Mouse (Mus musculus): Measurements from ENCODE around the gene Zfp664.

Zfp664 gene

DNA sequence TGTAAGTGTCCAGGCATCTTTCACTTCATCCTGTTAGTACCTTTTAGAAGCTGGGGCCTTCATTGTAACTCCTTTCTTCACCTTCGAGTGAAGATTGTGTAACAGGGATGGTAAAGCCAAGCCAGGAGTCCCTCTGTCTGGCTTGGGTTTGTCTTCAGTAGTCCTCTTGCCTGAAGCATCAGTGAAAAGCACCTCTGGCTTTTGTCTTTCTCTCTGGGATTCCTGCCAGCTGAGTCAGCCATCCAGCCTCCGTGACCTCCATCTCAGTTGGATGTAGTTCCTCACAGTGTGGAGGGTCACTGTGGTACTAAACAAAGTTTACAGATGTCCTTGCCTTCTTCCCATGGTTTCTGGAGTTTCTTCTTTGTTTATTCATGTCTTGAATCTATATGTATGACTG, 9.5 kb downstream of the Zfp664 start:
- no peak for DNase-seq (ENCODE audit: low read depth, low spot score)

DNA sequence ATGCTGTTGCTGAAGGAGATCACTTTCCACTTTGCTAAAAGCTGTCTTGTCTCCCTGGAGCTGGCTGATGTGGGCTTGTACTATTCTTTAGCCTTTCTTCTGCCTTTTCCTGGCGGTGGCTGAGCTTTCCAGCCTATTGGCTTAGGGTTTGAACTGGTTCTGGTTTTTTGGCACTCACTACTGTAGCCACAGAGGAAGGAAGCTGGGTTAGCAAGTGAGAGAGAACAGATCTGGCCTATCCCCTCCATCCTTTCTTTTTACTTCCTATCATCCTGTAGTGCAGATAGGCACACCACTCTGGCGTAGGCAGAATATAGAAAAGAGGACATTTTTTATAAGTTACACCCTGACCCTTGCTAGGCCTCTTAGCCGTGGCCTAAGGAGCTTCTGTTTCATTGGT, 10.6 kb downstream of the Zfp664 start:
- no peak for DNase-seq (ENCODE audit: low read depth, low spot score)

DNA sequence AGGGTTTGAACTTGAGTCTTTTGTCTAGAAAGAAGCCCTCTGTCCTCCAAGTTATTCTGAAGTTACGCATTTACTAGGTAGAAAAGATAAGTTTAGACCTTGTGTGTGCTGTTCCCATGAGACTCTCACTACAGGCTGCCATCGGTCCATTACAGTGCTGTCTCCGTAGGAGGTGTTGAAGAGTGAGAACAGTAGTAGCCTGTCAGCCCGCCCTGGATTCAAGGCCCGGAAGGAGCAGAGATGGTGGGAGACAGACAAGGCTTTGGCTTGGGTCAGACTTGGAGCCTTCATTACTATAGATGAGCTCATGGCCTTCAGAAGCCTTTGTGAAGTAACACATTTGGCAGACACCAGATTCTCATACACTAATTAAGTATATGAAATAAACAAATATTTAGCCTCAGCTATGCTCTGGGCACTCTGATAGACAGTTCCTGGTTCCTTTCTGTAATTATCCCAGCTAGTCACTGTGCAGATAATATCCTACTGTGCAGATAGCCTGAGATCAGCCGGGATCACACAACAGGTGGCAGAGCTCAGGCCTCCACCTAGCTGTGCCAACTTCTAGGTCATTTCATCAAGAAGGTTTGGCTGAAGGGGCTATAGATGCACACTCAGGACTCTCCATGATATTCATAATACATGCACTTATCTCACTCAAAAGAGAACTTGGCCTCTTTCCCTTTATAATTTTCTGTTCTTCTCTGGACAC, 11.6 kb downstream of the Zfp664 start:
- DNase-seq (ENCODE audit: low read depth, low spot score): no peak

DNA sequence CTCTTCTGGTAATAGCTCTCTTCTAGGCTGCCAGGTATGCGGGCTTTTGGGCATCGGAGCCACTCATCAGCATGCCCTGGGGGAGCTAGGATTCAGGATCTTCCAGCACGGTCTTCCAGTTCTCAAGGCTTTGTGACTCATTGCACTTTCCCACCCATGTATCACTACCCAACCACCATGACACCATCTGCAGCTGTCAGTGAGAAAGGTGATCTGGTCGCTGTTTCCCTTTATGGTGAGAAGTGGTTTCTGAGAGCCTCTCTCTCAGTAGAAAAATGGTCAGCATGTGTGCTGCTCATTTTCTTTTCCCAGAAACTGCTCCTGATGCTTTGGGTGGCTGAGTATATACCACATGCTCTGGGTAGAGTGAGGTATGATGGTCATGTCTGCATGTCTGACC, 16.8 kb downstream of the Zfp664 start:
- no peak for DNase-seq (ENCODE audit: low read depth, low spot score)

DNA sequence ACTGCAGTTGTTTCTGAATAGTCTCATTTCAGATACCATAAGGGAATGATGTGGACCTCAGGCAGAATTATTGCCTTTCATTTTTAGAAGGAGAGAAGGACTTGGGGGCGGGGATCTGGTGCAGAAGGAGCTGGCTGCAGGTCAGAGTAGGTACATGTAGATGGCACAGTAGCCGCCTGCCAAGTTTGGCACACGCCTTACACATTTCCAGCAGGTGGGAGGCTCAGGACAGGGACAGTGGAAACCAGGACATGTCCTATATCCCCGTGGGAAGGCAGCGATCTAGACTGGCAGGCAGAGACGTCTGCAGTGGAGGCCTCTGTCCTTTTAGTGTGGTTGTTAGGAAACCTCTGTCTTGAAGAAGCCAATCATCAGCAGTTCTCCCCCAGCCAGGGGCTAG, 17.3 kb downstream of the Zfp664 start:
- no peak for DNase-seq (ENCODE audit: low read depth, low spot score)

DNA sequence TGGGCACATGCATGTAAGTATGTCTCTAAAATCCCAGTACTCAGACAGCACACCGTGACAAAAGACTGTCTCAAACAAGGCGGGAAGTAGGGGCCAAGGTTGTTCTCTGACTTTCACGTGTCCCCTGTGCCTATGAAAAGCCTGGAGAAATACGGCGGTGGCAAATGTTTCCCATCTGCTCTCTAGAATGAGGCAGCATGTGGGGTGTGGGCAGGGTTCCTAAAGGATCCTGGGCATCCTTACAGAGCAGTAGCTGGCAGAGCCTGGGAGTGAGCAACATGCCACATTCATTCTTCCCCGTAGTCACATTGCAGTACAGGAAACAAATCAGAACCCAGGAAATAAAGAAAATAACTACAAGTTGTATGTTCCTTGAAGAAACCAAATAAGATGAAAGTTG, 21.4 kb downstream of the Zfp664 start:
- no peak for DNase-seq (ENCODE audit: low read depth, low spot score)

DNA sequence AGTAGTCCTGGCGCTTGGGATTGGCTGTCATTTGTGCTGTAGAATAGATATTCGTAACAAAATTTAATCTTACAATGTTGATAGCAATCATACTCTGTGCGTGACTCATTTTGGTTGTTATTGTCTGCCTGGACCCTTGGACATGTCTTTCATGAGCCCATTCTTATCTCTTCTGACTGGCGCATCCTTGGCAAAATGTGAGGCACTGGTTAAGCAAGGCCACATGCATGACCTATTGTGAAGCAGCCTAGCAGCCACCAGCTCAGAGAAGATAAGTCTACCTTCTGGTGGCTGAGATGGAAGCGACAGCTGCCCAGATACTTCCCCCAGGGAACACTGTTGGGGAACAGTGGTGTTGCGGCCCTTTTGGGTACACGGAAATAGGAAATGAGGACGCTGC, 26.2 kb downstream of the Zfp664 start:
- DNase-seq (ENCODE audit: low read depth, low spot score): no peak

DNA sequence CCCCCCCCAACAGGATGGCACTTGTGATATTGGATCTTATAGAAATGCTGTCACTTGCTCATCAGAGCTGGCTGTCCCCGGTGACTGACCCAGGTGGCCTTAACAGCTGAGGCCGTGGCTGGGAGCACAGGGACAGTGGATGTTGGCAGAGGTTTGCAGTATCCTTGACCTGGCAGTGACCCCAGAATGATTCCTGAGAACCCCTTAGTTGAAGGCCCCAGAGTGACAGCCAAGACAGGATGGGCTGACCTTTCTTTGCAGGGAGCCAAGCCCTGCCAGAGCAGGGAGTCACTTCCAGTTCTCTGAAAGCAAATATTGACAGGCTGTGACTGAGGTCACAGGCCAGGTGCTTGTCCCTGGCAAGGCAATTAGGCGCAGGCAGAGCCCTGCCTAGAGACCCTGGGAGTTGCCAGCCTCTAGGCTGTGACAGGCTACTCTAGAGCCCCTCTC, 29.5 kb downstream of the Zfp664 start:
- peak; percentile 35 for DNase-seq (ENCODE audit: low read depth, low spot score)

DNA sequence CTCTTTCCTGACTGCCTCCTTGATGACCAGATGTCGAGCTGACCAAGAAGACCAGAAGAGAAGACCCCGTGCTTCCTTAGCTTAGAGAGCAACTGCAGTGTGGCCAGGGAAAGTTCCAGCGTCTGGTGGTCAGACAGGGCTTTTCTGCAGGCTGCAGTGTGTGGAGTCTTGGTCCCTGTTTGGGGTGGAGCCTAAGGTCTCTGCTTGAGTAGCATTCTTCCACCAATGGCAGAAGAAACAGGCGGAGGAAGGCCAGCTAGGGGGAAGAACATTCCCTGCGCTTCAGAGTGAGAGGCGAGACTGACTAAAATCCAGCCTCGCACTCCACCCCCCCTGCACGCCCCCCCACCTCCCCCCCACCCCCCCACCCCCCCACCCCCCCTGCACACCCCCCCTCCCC, 33.6 kb downstream of the Zfp664 start:
- DNase-seq (ENCODE audit: low read depth, low spot score): peak; percentile 22

DNA sequence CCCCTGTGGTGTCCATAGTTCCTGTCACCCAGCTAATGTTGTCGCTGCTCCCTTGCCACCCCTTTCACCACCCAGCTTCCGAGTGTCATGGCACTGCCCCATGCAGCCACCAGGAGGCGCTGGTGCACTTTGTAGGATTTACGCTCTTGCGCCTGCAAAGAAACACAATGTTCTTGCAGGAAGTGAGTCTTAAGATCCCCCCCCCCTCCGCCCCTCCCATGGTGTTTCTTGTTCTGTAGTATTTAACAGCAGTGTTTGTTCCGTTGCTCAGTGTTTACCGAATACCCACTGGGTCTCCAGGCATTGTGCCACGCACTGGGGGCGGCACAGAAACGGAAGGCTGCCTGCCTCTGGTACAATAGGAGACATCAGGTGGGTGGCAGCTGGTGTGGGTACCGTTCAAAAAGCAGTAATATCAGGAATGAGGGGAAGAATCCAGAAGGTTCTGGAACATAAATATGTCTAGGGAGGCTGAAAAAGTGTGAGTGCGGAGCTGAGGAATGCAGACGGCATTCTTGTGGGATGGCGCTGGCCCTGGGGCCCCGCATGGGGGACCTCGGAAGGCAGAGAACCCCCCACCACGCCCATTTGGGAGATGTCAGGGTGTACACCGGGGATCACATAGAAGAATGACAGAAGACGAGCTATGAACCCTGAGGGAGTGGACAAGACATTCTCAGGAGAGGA, 37.6 kb downstream of the Zfp664 start:
- DNase-seq (ENCODE audit: low read depth, low spot score): peak; percentile 86

DNA sequence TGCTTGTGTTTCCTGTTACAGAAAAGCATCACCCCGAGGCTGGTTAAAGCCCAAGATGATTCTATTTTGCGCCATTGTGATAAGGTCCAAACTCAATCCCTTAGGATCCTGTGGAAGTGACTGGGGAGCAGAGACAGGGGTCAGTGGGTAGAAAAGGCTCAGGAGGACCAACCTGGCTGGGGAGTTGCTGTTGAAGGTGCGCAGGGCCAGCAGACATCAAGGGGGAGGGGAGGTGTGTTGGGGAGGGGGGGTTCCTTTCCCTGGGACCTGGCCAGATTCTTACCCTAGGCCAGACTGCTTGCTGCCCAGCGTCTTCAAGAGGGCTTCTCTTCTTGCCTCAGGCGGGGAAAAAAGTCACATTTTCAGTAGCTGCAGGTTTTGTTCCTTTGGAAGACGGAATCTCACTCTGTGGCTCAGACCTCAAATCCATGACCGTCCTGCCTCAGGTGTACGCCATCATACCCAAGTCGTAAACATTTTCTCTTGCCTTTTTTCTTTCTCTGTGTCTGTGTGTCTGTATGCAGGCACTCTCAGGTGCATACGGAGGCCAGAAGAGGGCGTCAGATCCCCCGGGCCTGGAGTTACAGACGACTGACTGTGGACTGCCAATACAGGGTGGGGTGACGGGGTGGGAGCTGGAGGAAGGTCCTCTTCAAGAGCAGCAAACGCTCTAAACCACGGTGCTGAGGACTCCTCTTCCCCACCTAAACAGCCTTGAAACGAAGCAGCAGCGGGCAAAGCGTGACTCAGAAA, 38.4 kb downstream of the Zfp664 start:
- no peak for DNase-seq (ENCODE audit: low read depth, low spot score)

DNA sequence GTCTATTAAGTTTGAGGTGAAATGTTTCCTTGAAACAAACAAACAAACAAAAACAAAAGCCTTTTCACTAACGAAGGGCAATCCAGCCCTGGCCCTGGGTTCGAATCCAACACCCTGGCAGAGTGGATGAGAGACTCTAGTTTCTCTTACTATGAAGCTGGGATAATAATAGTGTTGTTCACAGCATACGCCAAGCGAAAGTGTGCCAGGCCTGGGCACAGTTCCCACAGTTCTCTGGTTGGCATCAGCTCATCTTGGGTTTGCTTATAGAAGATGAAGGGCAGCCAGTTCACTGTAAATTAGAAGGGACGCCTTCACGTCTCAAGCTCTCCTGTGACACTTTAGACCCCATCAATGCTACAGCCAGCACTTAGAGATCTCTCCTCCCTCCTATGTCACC, 39.2 kb downstream of the Zfp664 start:
- no peak for DNase-seq (ENCODE audit: low read depth, low spot score)

DNA sequence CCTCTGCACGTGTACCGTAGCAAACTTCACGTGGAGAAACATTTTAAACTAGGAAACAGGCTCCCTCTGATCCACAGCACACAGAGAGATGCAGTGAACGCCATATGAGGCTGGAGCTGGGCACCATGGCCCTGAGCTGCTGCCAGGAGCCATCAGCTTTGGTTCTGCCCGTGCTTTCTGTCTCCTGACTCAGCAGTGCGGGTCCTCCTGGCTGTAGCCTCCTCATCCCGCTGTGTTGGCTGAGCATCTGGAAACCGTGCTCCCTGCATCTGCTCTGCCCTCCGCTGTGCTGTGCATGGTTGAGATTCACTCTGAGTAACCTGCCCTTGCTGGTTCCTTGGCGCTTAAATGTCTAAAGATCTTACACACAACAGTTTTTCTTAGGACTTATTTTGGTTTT, 39.7 kb downstream of the Zfp664 start:
- no peak for DNase-seq (ENCODE audit: low read depth, low spot score)

DNA sequence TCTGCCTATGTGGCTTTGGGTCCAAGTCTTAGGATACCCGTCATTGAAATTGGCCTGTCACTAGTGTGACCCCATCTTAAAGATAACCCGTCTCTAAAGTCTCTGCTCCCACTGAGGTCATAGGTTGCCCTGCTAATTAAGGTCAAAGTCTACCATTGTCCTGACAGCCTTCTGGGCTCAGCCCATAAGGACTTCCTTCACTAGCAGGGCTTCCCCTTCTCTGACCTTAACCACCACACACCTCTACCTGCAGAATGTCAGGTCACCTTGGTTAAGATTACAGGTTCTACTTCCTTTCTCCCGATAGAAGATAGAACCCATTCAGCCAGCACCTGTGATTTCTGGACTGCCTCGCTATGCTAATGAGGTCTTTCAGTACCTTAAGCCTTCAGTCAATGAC, 41.4 kb downstream of the Zfp664 start:
- DNase-seq (ENCODE audit: low read depth, low spot score): no peak

DNA sequence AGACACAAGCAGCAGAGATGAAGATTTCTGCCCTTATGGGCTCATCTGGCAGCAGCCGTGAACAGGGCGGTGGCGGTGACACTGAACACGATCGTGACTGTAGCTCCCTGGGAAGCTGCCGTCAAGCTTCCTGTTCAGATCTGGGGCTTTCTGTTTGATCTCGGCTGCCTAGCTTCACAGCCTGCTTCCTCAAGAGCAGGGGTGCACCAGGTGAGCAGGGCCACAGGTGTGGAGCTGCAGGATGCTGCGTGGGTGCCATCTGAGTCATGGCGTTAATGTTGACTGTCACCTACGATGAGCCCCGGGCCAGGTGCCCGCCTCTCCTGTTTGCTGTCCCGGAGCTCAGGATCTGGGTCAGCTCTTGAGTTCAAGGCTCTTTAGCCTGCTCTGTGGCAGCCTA, 44.4 kb downstream of the Zfp664 start:
- no peak for DNase-seq (ENCODE audit: low read depth, low spot score)

DNA sequence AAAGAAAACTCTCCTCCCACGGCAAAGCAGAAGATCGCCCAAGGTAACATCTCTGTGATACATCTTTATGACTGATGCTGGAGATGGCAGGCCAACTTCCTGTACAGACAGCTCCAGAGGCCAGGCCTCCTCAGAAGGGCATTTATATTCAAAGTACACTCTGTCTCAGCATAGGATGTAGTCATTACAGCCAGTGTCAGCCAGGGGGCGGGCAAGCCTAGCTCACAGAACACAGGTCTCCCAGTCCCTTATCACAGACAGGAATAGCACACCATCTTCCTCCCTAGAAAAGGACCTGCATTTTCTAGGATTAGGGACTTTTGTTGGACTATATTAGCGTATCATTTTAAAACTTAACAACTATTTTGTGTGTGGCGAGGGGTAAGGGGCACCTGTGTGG, 46.4 kb downstream of the Zfp664 start:
- DNase-seq (ENCODE audit: low read depth, low spot score): peak; percentile 76

DNA sequence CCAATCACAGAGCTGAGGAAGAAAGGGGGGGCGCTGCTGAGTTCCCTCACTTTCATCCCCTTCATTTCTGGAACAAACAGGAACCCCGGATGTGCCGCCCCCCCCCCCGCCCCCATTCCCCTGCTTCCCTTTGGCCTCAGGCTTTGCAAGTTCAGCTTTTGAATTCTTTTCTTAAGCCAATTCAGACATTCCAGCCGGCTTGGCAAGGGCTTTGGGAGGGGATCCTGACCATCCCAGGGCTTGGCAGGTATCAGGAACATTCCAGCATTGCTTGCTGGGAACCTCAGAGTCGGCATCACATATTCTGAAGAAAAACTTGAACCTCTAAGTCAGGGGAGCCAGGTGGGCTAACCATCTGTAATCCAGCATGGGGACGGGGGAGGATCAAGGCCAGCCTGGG, 49.8 kb downstream of the Zfp664 start:
- no peak for DNase-seq (ENCODE audit: low read depth, low spot score)

DNA sequence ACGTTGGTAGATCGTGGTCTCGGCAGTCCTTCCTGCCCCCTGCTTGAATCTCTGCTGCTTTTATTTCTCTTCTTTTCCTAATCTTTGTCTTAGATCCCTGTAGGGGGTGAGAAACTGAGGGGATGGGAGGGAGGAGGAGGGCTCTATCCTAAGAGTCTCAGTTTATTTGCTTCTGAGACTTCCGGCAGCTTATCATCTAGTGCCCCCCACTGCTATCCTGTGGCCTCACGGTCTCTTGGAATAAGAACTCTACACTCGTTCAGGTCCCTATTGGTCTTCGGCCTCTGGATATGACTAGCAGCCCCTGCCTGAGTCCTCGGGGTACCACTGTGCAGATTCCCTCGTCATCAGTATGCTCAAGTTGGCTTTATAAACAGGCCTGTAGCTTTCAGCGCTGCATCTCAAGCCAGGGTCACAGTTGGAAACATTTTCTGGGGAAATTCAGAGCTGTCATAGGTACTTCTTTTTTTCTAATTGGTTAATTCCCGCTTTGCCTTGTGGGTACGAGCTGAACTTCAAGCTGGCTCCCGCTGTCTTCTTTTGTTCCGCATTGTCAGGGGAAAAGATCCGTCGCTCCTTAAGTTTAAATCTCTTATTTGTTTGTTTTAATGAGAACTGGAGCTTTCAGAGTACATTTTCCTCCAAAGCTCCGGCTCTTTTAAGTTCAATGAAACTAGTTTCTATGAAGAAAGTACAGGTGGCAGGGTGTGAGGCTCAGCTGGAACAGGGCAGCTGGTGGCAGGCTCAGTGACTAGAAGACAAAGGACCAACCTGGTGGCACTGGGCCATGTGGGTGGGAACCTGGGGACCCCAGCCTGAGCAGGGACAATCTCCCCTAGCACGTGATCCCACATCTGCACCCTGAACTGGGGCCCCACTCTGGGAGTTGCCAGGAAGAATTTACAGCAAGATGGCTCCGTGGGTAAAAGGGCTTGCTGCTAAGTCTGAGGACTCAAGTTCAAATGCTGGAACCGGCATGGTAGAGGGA, 50.7 kb downstream of the Zfp664 start:
- DNase-seq (ENCODE audit: low read depth, low spot score): no peak

DNA sequence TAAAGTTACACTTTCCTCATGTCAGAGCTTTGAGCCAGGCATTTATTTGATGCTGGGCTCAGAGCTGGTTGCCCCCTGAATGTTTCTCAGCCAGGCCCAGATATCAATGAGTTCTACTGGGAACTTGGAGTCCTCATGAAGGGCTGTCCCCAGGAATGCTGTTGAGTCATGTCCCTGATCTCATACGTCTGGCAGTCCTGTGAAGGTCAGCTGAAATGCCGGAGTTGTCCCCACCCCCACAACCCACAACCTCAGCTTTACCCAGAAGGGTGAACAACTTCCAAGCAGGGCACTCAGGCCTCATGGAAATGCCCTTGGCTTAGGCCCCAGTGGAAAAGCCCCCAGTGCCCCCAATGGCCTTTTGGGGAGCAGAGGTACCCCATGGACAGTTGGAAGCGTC, 57.3 kb downstream of the Zfp664 start:
- DNase-seq (ENCODE audit: low read depth, low spot score): no peak

DNA sequence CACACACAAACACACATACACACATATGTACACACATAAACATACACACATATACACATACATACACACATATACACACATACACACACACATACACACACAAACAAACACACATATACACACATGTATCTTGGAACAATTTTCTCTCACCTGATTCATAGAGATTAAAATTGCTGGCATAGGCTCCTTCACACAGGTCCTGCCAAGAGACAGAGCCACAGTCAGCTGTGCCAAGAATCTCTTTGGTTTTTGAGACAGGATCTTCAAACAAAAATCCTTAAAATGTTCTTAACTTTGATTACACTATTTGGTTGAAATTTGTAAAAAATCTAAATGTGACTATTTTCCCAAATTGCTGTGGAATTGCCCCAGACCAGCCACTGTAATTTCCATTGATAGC, 58.9 kb downstream of the Zfp664 start:
- DNase-seq (ENCODE audit: low read depth, low spot score): no peak
